Mouse (Mus musculus) midbrain, postnatal 0 days (tissue): ENCODE data around the gene Klkb1. TPM values are rescaled to one million over a fixed set of nuclear protein-coding genes. Genes with fewer than 3 reads are reported as not detected.
"Not testable (repeated sequence)": the region's sequence is repeated elsewhere in the genome, so short reads cannot be mapped to it uniquely, and the experiment has no call there.

Experiments
- ATAC-seq: fragments of 200-750 bp; cut with Nextera tagmentation; 2 replicates; pipeline ENCODE4 v1.8.0; 2017; ENCODE audit warnings: moderate number of reproducible peaks, mild to moderate bottlenecking, moderate TSS enrichment, moderate library complexity; ENCODE audit not compliant: low FRiP score
- DNase-seq: peaks from one replicate; pipeline ENCODE4 v3.0.0-alpha.2; 2015; ENCODE audit warnings: low spot score
- H3K27ac ChIP-seq: fragments of 300-500 bp; sonication (generic); 2 replicates; pipeline ENCODE4 v1.5.1; 2014; ENCODE audit warnings: low read depth, mild to moderate bottlenecking, low read length, mixed read lengths
- H3K27me3 ChIP-seq: fragments of 300-500 bp; sonication (generic); 2 replicates; pipeline ENCODE4 v1.6.1; 2014; ENCODE audit warnings: low read length, control low read depth, mixed read lengths; ENCODE audit not compliant: insufficient read depth
- H3K36me3 ChIP-seq: fragments of 300-500 bp; sonication (generic); 2 replicates; pipeline ENCODE4 v1.6.1; 2014; ENCODE audit warnings: low read length, control low read depth, mixed read lengths; ENCODE audit not compliant: insufficient read depth
- H3K4me1 ChIP-seq: fragments of 300-500 bp; sonication (generic); 2 replicates; pipeline ENCODE4 v1.6.1; 2014; ENCODE audit warnings: mild to moderate bottlenecking, control low read depth, antibody characterized with exemption, low read length, mixed read lengths; ENCODE audit not compliant: insufficient read depth
- H3K4me2 ChIP-seq: fragments of 300-500 bp; sonication (generic); 2 replicates; pipeline ENCODE4 v1.6.1; 2014; ENCODE audit warnings: low read depth, mild to moderate bottlenecking, low read length, mixed read lengths; ENCODE audit not compliant: poor library complexity, severe bottlenecking
- H3K4me3 ChIP-seq: fragments of 300-500 bp; sonication (generic); 2 replicates; pipeline ENCODE4 v1.5.1; 2014; ENCODE audit warnings: low read depth, mild to moderate bottlenecking, low read length, moderate library complexity
- H3K9ac ChIP-seq: fragments of 300-500 bp; sonication (generic); replicated peaks from 2 replicates; pipeline ENCODE4 v1.6.1; 2014; ENCODE audit warnings: mild to moderate bottlenecking, low read length, moderate library complexity, mixed read lengths; ENCODE audit not compliant: poor library complexity, severe bottlenecking
- H3K9me3 ChIP-seq: fragments of 300-500 bp; sonication (generic); 2 replicates; pipeline ENCODE4 v1.6.1; 2016; ENCODE audit warnings: low read length, control low read depth
- CTCF ChIP-seq: IDR thresholded peaks from 2 replicates; pipeline ENCODE4 v1.5.1; 2016; ENCODE audit warnings: antibody characterized with exemption, mild to moderate bottlenecking
- WGBS: fragments of 180-500 bp; shearing (Covaris S2); extraction: QIAGEN DNeasy Blood & Tissue Kit; methylation state at CpG from one replicate; pipeline ENCODE4 v1.1.7; 2014; 5-methylcytosine and 5-hydroxymethylcytosine counted together
- polyA plus RNA-seq: library from polyadenylated mRNA; unstranded; fragments of >200 nt; fragmentation: Nextera tagmentation; extraction: Ambion mirVana; gene quantifications from 2 replicates; pipeline ENCODE4 v1.2.1, GENCODE M21; 2015
- total RNA-seq: library from RNA; depleted of rRNA; stranded (reverse); fragments of >200 nt; gene quantifications from 2 replicates; pipeline ENCODE4 v1.2.3, GENCODE M21; 2014

Gene Klkb1
- total and polyA plus RNA-seq, 2 experiments from 2014 or later, result under 0.01 to 0.04 TPM

DNA sequence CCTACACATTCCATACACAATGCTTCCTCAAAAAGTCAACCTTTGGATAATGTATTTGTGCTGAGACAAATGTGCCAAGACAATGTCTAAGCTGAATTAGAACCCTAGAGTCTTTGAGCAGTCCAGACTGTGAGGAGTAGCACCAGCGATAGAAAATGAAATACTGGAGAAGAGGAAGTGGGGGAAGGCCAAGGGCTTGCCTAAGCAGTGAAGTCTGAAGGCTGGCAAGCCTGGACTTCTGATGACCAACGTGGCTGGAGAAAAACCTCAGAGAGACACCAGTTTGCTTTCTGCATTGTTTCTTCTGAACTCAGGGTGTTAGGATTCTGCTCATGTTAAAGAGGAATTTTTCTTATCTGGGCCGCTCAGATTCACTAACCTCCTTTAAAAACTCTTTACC is 36.2 kb upstream of the Klkb1 start:
- Histone ChIP-seq H3K9me3 (no peaks in the 10 kb centered on the region), H3K27ac (no peak overlapping the region), H3K4me1 (peaks cover 6% of the 10 kb centered on the region; the same call in 1 of the 2 replicates), H3K36me3 (no peaks in the 10 kb centered on the region), H3K27me3 (no peaks in the 10 kb centered on the region), H3K9ac (no peak overlapping the region), H3K4me2 (no peak overlapping the region), H3K4me3 (no peak overlapping the region)
- 73% methylated on average over 3 of the region's 3 CpGs for WGBS
- DNase-seq, result no peak
- TF ChIP-seq CTCF, result no peak
- ATAC-seq, result no peak

GRCm38 (mm10) chr8:45329206-45329980 is 34.7 kb upstream of the Klkb1 start:
- DNase-seq, result no peak
- TF ChIP-seq CTCF, result no peak
- H3K4me2 ChIP-seq, result no peak overlapping the region
- ATAC-seq, result no peak
- WGBS, result 94% methylated on average over 6 of the region's 6 CpGs
- H3K4me1 ChIP-seq, result peaks cover 6% of the 10 kb centered on the region; the same call in 1 of the 2 replicates
- H3K27me3 ChIP-seq, result no peaks in the 10 kb centered on the region
- H3K9me3 ChIP-seq, result no peaks in the 10 kb centered on the region
- no peak overlapping the region for H3K27ac ChIP-seq
- no peak overlapping the region for H3K4me3 ChIP-seq
- no peaks in the 10 kb centered on the region for H3K36me3 ChIP-seq
- H3K9ac ChIP-seq, result no peak overlapping the region

DNA sequence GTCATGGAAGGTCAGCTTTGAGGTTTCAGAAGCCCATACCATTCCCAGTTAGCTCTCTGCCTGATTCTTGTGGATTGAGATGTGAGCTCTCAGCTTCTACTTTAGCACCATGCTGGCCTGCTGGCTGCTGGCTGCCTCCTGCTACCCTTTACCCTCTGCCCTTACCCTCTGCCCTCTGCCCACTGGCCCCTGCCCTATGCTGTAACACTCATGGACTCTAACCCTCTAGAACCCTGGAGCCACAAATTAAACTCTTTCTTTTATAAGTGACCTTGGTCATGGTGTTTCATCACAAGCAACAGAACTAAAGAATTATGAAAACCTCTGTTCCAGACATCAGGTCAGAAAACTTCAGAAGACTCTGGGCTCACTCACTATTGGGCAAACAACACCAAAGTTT is 32.4 kb upstream of the Klkb1 start:
- H3K27ac ChIP-seq, ATAC-seq, H3K4me1 ChIP-seq, H3K36me3 ChIP-seq, H3K4me3 ChIP-seq, H3K27me3 ChIP-seq, DNase-seq, H3K4me2 ChIP-seq, H3K9me3 ChIP-seq, H3K9ac ChIP-seq: not testable (repeated sequence)

DNA sequence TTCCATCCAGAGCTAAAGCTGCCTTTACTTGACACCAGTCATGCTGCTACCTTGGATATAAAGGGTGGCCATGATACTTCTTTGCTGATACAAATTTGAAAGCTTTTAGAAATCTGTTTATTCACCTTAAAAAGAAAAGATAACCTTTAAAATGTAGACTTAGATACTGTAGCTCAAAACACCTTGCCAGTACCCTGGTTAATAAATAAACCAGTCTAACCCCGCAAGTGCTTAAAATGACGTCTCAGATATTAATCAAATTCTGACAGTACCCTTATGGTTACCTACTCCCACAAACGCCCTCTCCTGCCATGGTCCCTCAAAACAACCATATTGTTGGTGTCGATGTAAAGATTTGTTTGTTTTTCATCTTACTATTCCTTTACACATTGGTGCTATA is 29.5 kb upstream of the Klkb1 start:
- Histone ChIP-seq H3K27me3 (no peaks in the 10 kb centered on the region), H3K4me2 (no peak overlapping the region), H3K36me3 (no peaks in the 10 kb centered on the region), H3K4me3 (no peak overlapping the region), H3K9ac (no peak overlapping the region), H3K9me3 (no peaks in the 10 kb centered on the region), H3K4me1 (no peaks in the 10 kb centered on the region), H3K27ac (no peak overlapping the region)
- ATAC-seq (no peak), DNase-seq (no peak)
- 89% methylated on average over 4 of the region's 4 CpGs for WGBS
- TF ChIP-seq CTCF, result no peak

- DNase-seq (no peak), ATAC-seq (no peak)
- Histone ChIP-seq H3K27ac (no peak overlapping the region), H3K4me3 (no peak overlapping the region), H3K27me3 (no peaks in the 10 kb centered on the region), H3K9ac (no peak overlapping the region), H3K9me3 (no peaks in the 10 kb centered on the region), H3K4me1 (no peaks in the 10 kb centered on the region), H3K4me2 (no peak overlapping the region), H3K36me3 (no peaks in the 10 kb centered on the region)
- 86% methylated on average over 2 of the region's 2 CpGs for WGBS
- TF ChIP-seq CTCF, result no peak
Observed at GRCm38 (mm10) chr8:45321365-45321764, 26.7 kb upstream of the Klkb1 start.

DNA sequence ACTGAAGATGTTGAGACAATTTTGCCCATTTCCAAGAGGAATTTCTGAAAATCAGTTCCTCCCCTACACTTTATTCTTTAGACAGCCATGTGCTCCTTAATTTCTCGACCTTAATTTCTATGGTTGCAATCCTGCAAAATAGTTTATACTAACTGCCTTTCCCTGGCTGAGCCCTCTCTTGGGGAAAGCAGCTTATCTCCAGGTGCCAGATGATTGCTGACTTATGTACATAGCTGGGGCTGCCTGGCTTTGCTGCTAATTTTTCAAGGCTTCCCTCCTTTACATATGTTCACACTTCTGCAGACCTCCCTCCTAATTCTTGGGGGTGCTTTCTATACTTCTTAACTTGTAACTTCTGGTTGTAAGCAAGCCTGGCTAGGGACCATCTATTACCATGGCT is 26.3 kb upstream of the Klkb1 start:
- 66% methylated on average over 1 of the region's 1 CpGs for WGBS
- TF ChIP-seq CTCF, result no peak
- H3K27me3 ChIP-seq, result no peaks in the 10 kb centered on the region

More for the DNA sequence above, 26.3 kb upstream of the Klkb1 start:
- Histone ChIP-seq H3K9me3 (no peaks in the 10 kb centered on the region), H3K9ac (no peak overlapping the region), H3K27ac (no peak overlapping the region), H3K4me3 (no peak overlapping the region), H3K4me1 (no peaks in the 10 kb centered on the region), H3K36me3 (no peaks in the 10 kb centered on the region), H3K4me2 (no peak overlapping the region)
- no peak for ATAC-seq
- DNase-seq, result no peak
